Mouse (Mus musculus) adrenal gland, adult (tissue): Measurements from ENCODE around the gene Rhbg.

ENCODE experiments used
- DNase-seq, 2 experiments: peaks; one replicate each; pipeline ENCODE4 v3.0.0; 2022 to 2023; ENCODE audit warnings: low spot score in 1 of 2; ENCODE audit not compliant: inconsistent age in 2 of 2

Rhbg gene

GRCm38 (mm10) chr3:88210121-88210520 lies 44.4 kb downstream of the Rhbg start:
- DNase-seq: no peak

- DNase-seq: no peak
Measured at GRCm38 (mm10) chr3:88209306-88209705, 45.2 kb downstream of the Rhbg start.

GRCm38 (mm10) chr3:88208226-88208720 lies 46.2 kb downstream of the Rhbg start:
- no peak for DNase-seq

GRCm38 (mm10) chr3:88207451-88208100 lies 46.9 kb downstream of the Rhbg start:
- no peak for DNase-seq

GRCm38 (mm10) chr3:88206901-88207371 lies 47.6 kb downstream of the Rhbg start:
- DNase-seq: no peak

- no peak for DNase-seq
Measured at GRCm38 (mm10) chr3:88206500-88206899, 48.0 kb downstream of the Rhbg start.

GRCm38 (mm10) chr3:88205563-88206491 lies 48.7 kb downstream of the Rhbg start:
- no peak for DNase-seq

GRCm38 (mm10) chr3:88205176-88205562 lies 49.3 kb downstream of the Rhbg start:
- no peak for DNase-seq

GRCm38 (mm10) chr3:88204751-88205150 lies 49.8 kb downstream of the Rhbg start:
- no peak for DNase-seq

- no peak for DNase-seq
Measured at GRCm38 (mm10) chr3:88203999-88204700, 50.4 kb downstream of the Rhbg start.

- DNase-seq: no peak
Measured at GRCm38 (mm10) chr3:88203456-88203855, 51.1 kb downstream of the Rhbg start.

- DNase-seq: no peak
Measured at GRCm38 (mm10) chr3:88202986-88203385, 51.5 kb downstream of the Rhbg start.

GRCm38 (mm10) chr3:88201640-88202039 lies 52.9 kb downstream of the Rhbg start:
- DNase-seq: no peak

- DNase-seq: no peak
Measured at GRCm38 (mm10) chr3:88200972-88201330, 53.6 kb downstream of the Rhbg start.

- DNase-seq: peak in 1 of 2 experiments; percentile 65
Measured at GRCm38 (mm10) chr3:88200161-88200971, 54.1 kb downstream of the Rhbg start.

- no peak for DNase-seq
Measured at GRCm38 (mm10) chr3:88199541-88200110, 54.9 kb downstream of the Rhbg start.

GRCm38 (mm10) chr3:88198505-88199020 lies 55.9 kb downstream of the Rhbg start:
- no peak for DNase-seq

GRCm38 (mm10) chr3:88197741-88198504 lies 56.6 kb downstream of the Rhbg start:
- DNase-seq: no peak
